Mouse (Mus musculus) midbrain, embryonic 13.5 days (tissue): ENCODE data around the gene Awat2. TPM values are rescaled to one million over a fixed set of nuclear protein-coding genes. Genes with fewer than 3 reads are reported as not detected.

Experiments used
- ATAC-seq: fragments of 200-750 bp; cut with Nextera tagmentation; 2 replicates; pipeline ENCODE4 v1.8.0; 2017; ENCODE audit warnings: mild to moderate bottlenecking, moderate TSS enrichment, moderate library complexity
- H3K27ac ChIP-seq: fragments of 300-500 bp; sonication (generic); 2 replicates; pipeline ENCODE4 v1.5.1; 2015; ENCODE audit warnings: inconsistent platforms, mild to moderate bottlenecking, moderate library complexity
- H3K27me3 ChIP-seq: fragments of 300-500 bp; sonication (generic); 2 replicates; pipeline ENCODE4 v1.6.1; 2015; ENCODE audit warnings: mild to moderate bottlenecking, inconsistent platforms
- H3K36me3 ChIP-seq: fragments of 300-500 bp; sonication (generic); 2 replicates; pipeline ENCODE4 v1.6.1; 2015; ENCODE audit warnings: mild to moderate bottlenecking, inconsistent platforms
- H3K4me1 ChIP-seq: fragments of 300-500 bp; sonication (generic); replicated peaks from 2 replicates; pipeline ENCODE4 v1.6.1; 2015; ENCODE audit warnings: inconsistent platforms
- H3K4me2 ChIP-seq: fragments of 300-500 bp; sonication (generic); replicated peaks from 2 replicates; pipeline ENCODE4 v1.6.1; 2015; ENCODE audit warnings: moderate library complexity, mild to moderate bottlenecking, inconsistent platforms
- H3K4me3 ChIP-seq: fragments of 300-500 bp; sonication (generic); replicated peaks from 2 replicates; pipeline ENCODE4 v1.5.1; 2015; ENCODE audit warnings: mild to moderate bottlenecking, inconsistent platforms
- H3K9ac ChIP-seq: fragments of 300-500 bp; sonication (generic); replicated peaks from 2 replicates; pipeline ENCODE4 v1.6.1; 2015; ENCODE audit warnings: mild to moderate bottlenecking, inconsistent platforms
- H3K9me3 ChIP-seq: fragments of 300-500 bp; sonication (generic); 2 replicates; pipeline ENCODE4 v1.6.1; 2016; ENCODE audit warnings: mild to moderate bottlenecking, inconsistent platforms
- WGBS: fragments of 180-500 bp; shearing (Covaris S2); methylation state at CpG from one replicate; pipeline ENCODE4 v1.1.7; 2015; 5-methylcytosine and 5-hydroxymethylcytosine counted together
- microRNA counts: library from miRNA; unstranded; fragments of <30 nt; microRNA quantifications from one replicate; lab custom pipeline; 2016
- microRNA-seq: library from miRNA; unstranded; fragments of <30 nt; microRNA quantifications from one replicate; pipeline ENCODE4, GENCODE M21; 2016
- polyA plus RNA-seq: library from polyadenylated mRNA; unstranded; fragments of >200 nt; fragmentation: Nextera tagmentation; extraction: Ambion mirVana; gene quantifications from 2 replicates; pipeline ENCODE4 v1.2.1, GENCODE M21; 2015

Gene Awat2
- polyA plus RNA-seq, 1 experiment from 2014 or later = 0.26 TPM

- Histone ChIP-seq H3K4me1 (no peaks in the 10 kb centered on the region), H3K4me3 (no peak overlapping the region)
- WGBS = 87% methylated on average over 8 of the region's 8 CpGs
These were observed 47.5 kb downstream of the Awat2 start for GRCm38 (mm10) chrX:100395026-100395425.

DNA sequence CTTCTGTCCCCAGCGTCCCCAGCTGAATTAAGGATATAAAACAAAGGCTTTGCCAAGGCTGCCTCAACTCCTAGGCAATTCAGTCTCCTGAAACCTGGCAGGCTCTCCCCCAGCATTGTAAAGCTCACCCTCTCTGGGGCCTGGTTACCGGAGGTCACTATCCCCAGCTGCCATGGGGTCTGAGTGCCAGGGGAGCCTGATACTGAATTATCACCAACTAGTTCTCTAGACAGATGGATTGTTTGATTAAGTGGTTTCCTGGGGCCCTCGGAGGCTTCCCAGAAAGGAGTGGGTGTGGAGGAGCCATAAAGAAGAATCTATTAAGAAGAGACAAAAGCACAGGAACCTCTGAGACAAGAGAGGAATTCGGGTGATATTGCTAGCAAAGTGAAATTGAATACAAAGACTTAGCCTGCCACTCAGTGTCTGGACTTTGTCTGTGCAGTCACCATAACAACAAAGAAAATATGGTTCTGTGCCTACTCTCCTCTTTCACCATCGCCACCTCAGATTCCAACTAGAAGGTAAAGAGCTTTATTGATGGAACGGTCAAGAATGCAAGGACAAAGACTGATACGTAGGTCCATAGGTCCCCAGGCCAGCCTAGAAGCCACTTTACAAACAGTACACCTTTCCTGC lies 48.2 kb downstream of the Awat2 start:
- no peak overlapping the region for H3K27ac ChIP-seq
- H3K36me3 ChIP-seq = no peaks in the 10 kb centered on the region

More at GRCm38 (mm10) chrX:100395026-100395425, 47.5 kb downstream of the Awat2 start:
- Histone ChIP-seq H3K27ac (no peak overlapping the region), H3K9me3 (no peaks in the 10 kb centered on the region), H3K4me2 (no peak overlapping the region), H3K36me3 (no peaks in the 10 kb centered on the region), H3K27me3 (peaks cover 17% of the 10 kb centered on the region), H3K9ac (no peak overlapping the region)
- no peak for ATAC-seq

DNA sequence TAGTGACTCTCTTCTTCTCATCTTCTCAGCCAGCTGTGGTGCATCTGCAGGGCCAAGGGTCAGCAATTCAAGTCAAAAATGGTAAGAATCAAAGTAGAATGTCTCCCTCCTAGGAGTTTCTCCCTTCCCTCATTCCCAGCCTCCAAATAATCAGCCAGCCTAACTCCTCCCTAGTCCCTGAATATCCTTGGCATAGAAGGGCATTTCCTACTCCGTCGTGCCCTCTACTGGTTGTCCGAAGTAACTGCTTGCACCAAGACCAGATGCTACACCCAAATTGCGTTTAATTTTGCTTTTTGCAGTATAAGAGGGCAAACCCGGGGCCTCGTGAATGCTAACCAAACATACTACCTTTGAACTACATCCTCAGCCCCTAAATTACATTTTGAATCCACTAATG lies 50.2 kb downstream of the Awat2 start:
- no peaks in the 10 kb centered on the region for H3K36me3 ChIP-seq
- no peak overlapping the region for H3K4me3 ChIP-seq
- H3K4me2 ChIP-seq = no peak overlapping the region
- H3K27ac ChIP-seq = no peak overlapping the region
- ATAC-seq = no peak
- H3K9ac ChIP-seq = no peak overlapping the region
- no peaks in the 10 kb centered on the region for H3K9me3 ChIP-seq
- H3K27me3 ChIP-seq = peaks cover 10% of the 10 kb centered on the region
- 35% methylated on average over 6 of the region's 6 CpGs for WGBS
- H3K4me1 ChIP-seq = no peaks in the 10 kb centered on the region

More for the DNA sequence above, 48.2 kb downstream of the Awat2 start:
- 69% methylated on average over 7 of the region's 7 CpGs for WGBS
- H3K4me1 ChIP-seq = no peaks in the 10 kb centered on the region
- no peak overlapping the region for H3K4me2 ChIP-seq
- no peak overlapping the region for H3K9ac ChIP-seq
- no peak overlapping the region for H3K4me3 ChIP-seq
- no peak for ATAC-seq
- no peaks in the 10 kb centered on the region for H3K9me3 ChIP-seq
- H3K27me3 ChIP-seq = peaks cover 17% of the 10 kb centered on the region

DNA sequence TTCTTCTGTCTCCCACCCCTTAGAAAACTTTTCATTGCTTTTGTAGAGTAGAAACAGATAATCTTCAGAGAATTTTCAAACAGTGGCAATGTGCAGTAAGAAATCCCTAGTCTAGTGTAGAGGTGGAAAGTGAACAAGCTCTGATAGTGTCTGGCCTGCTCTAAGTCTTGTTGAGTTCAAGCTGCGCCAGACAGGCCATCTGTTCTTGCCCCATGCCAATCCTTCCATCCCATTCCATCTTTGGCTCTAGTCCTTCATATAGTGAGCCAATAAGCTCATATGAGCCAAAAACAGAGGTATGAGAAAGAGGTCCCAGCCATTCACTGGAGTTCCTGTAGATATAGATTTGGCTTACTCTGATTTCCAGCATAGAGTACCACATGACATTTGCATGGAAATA lies 52.6 kb downstream of the Awat2 start:
- no peaks in the 10 kb centered on the region for H3K4me1 ChIP-seq
- no peak overlapping the region for H3K9ac ChIP-seq
- no peaks in the 10 kb centered on the region for H3K36me3 ChIP-seq
- no peaks in the 10 kb centered on the region for H3K9me3 ChIP-seq
- H3K4me3 ChIP-seq = no peak overlapping the region
- H3K4me2 ChIP-seq = no peak overlapping the region
- no peak overlapping the region for H3K27ac ChIP-seq
- ATAC-seq = no peak
- peaks cover 10% of the 10 kb centered on the region for H3K27me3 ChIP-seq
- WGBS = 89% methylated on average over 1 of the region's 1 CpGs

DNA sequence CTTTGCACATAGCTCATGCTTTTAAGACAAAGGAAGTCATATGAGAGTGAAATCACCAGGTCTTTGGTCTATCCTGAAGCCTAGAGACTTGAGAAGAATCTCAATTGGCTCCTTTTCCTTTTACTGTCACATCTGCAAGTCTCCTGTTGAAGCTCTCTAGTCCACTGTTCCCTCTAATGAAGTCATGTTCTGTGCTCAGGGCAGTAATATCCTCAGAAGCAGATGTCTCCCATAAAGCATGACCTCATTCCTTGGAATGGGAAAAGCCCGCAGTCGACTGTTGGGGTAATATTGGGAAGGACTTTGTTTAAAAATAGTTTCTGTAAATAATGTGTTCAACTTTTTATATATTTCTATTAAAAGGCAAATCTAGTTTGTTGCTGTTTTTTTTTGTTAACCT lies 85.5 kb downstream of the Awat2 start:
- Histone ChIP-seq H3K4me1 (no peaks in the 10 kb centered on the region), H3K27me3 (peaks cover 9% of the 10 kb centered on the region), H3K9me3 (no peaks in the 10 kb centered on the region), H3K4me2 (no peak overlapping the region), H3K36me3 (no peaks in the 10 kb centered on the region), H3K27ac (no peak overlapping the region), H3K9ac (no peak overlapping the region), H3K4me3 (no peak overlapping the region)
- 86% methylated on average over 2 of the region's 2 CpGs for WGBS
- no peak for ATAC-seq

MicroRNA genes within 50 kb of the gene (microRNA counts, 519-probe panel; counts per million panel counts)
- microRNA mmu-miR-676 (lab: Ali Mortazavi, UCI) = 3,606 counts per million, percentile 70 among the panel's probes with 10 or more counts

Small RNAs within 50 kb of the gene (microRNA-seq; reads per million reads assigned to microRNA genes)
- 574 reads per million, percentile 74 among the genes with 10 or more reads in this experiment for gene Mir676

Other genes with a start within 250 kb of the Awat2 start
- gene Otud6a, start 13.7 kb downstream of the Awat2 start, polyA plus RNA-seq = not detected in 2 replicates
- gene Igbp1, start 51.6 kb upstream of the Awat2 start, polyA plus RNA-seq = 29.0 and 30.1 TPM in 2 replicates
- not detected in 2 replicates for gene Dgat2l6, start 82.1 kb upstream of the Awat2 start, polyA plus RNA-seq
- not detected in 2 replicates for gene Awat1, start 129.5 kb upstream of the Awat2 start, polyA plus RNA-seq
- not detected in 2 replicates for gene P2ry4, start 152.2 kb upstream of the Awat2 start, polyA plus RNA-seq
- gene Arr3, start 162.8 kb upstream of the Awat2 start, polyA plus RNA-seq = 0.27 TPM in 1 of 2 replicates, not detected in the other
- 13.2 and 14.0 TPM in 2 replicates for gene Kif4, start 183.0 kb upstream of the Awat2 start, polyA plus RNA-seq
- 121 and 135 TPM in 2 replicates for gene Pdzd11, start 183.9 kb upstream of the Awat2 start, polyA plus RNA-seq